Mouse (Mus musculus): ENCODE measurements around the gene Hydin. TPM values are rescaled to one million over a fixed set of nuclear protein-coding genes. Genes with fewer than 3 reads are reported as not detected.

Hydin gene
- total and polyA plus RNA-seq, 2 experiments from 2014 or later: 0.39 to 0.73 TPM

DNA sequence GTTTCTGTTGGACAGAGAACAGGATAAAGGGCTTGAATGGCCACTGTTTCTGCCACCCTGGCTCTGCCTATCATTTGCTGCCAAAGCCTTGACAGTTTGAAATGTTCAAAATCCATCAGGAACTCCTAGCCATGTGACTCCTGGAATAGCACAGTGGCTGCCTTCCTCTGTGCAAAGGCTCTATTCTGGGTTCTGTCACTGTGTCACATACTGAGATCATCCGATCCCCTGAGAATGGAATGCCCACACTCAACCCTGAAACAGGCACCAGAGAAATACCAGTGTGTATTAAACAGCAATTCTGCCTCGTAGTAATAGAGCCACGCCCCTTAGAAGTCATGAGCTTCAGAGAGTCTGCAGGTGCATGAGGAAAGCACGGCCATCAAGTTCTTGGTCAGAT is 385.1 kb downstream of the Hydin start:
- no peak overlapping the region for H3K4me2 ChIP-seq (ENCODE audit: low read depth, low read length)
- no peaks in the 10 kb centered on the region for H3K4me1 ChIP-seq (ENCODE audit: insufficient read depth, low read length)
- H3K27me3 ChIP-seq (ENCODE audit: insufficient read depth, low read length): no peaks in the 10 kb centered on the region
- TF ChIP-seq CTCF (IDR thresholded peaks at IDR 0.05; ENCODE audit: low read depth): no peak
- DNase-seq (ENCODE audit: low spot score) (no peak), ATAC-seq (no peak)
- no peaks in the 10 kb centered on the region for H3K9me3 ChIP-seq (ENCODE audit: low read length)
- no peak overlapping the region for H3K27ac ChIP-seq
- no peak overlapping the region for H3K9ac ChIP-seq (replicated peaks; ENCODE audit: low read length)
- H3K36me3 ChIP-seq (ENCODE audit: insufficient read depth, low read length): peaks cover 18% of the 10 kb centered on the region
- WGBS: 88% methylated on average over 4 of the region's 4 CpGs
- no peak overlapping the region for H3K4me3 ChIP-seq (ENCODE audit: low read length)

DNA sequence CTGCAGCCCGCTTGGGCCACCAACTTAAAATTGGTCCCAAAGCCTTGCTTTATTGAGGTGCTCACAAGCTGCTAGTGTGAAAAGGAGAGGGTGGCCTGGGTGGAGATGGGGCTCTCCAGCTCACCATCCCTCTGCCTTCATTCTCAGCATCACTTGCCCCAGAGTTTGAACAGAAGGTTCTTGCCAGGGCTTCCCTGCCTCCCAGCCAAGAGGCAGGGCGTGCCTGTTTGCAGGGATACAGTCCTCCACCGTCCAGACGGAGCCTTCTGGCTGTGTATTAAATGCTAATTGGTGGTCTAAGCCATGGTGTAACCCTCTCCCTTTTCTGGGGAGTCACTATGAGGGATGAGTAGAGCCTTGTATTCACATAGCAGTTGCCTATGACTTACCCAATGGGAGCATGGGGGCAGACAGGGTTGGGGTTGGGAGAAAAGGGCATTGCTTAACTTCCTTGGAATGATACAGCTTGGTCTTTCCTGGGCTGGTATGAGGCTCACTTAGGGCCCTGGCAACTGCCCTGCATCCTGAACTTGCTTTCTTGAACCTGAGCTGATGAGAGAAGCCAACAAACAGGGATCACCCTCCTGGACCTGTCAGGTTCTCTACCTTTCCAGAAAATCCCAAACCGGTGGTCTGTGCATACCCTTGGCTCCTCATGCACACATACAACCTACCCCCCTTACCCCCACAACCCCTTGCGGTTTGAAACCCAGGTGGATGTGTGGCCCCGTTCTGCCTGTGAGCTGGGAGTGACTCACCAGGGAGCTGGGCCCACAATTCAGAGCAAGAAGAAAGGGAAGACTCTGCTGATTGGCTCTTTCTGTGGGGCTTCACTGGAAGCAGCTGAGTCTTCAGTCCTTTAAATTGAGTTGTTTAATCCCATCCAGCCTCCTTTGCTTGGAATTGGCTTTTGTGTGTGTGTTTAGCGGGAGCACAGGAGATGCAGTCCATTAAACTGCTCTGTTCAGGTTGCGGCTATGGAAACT is 387.6 kb downstream of the Hydin start:
- H3K4me3 ChIP-seq (ENCODE audit: low read length): no peak overlapping the region
- peaks cover 24% of the 10 kb centered on the region for H3K36me3 ChIP-seq (ENCODE audit: insufficient read depth, low read length)
- no peak overlapping the region for H3K27ac ChIP-seq
- ATAC-seq (no peak), DNase-seq (ENCODE audit: low spot score) (peak; percentile 21)
- no peak for TF ChIP-seq CTCF (IDR thresholded peaks at IDR 0.05; ENCODE audit: low read depth)
- no peak overlapping the region for H3K4me2 ChIP-seq (ENCODE audit: low read depth, low read length)
- no peaks in the 10 kb centered on the region for H3K27me3 ChIP-seq (ENCODE audit: insufficient read depth, low read length)
- H3K4me1 ChIP-seq (ENCODE audit: insufficient read depth, low read length): no peaks in the 10 kb centered on the region
- WGBS: 66% methylated on average over 9 of the region's 9 CpGs
- no peaks in the 10 kb centered on the region for H3K9me3 ChIP-seq (ENCODE audit: low read length)
- no peak overlapping the region for H3K9ac ChIP-seq (replicated peaks; ENCODE audit: low read length)

DNA sequence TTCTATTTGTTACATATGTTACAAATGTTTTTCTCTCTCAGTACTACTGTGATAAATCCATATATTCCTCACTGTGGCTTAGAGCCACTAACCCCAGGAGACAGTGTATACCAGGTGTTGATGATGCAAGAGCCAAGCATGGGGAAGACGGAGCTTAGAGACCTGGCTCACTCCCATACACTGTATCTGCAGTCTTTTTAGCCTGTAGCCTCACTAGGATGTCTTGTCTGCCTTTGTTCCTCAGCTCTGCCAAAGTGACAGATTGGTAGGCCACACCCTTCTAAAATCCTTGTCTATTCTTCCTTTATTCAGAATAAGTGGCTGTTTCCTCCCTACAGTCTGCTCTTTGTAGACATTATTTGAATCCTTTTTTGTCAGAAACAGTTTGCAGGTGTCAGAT is 389.1 kb downstream of the Hydin start:
- no peaks in the 10 kb centered on the region for H3K4me1 ChIP-seq (ENCODE audit: insufficient read depth, low read length)
- H3K4me3 ChIP-seq (ENCODE audit: low read length): no peak overlapping the region
- TF ChIP-seq CTCF (IDR thresholded peaks at IDR 0.05; ENCODE audit: low read depth): no peak
- H3K27me3 ChIP-seq (ENCODE audit: insufficient read depth, low read length): no peaks in the 10 kb centered on the region
- H3K9me3 ChIP-seq (ENCODE audit: low read length): no peaks in the 10 kb centered on the region
- DNase-seq (ENCODE audit: low spot score): peak; percentile 36
- H3K4me2 ChIP-seq (ENCODE audit: low read depth, low read length): no peak overlapping the region
- ATAC-seq: no peak
- H3K27ac ChIP-seq: peak overlapping the region; percentile 3; the same call in 1 of the 2 replicates
- 43% methylated on average over 1 of the region's 1 CpGs for WGBS
- no peak overlapping the region for H3K9ac ChIP-seq (replicated peaks; ENCODE audit: low read length)
- peaks cover 13% of the 10 kb centered on the region; the same call in 1 of the 2 replicates for H3K36me3 ChIP-seq (ENCODE audit: insufficient read depth, low read length)

DNA sequence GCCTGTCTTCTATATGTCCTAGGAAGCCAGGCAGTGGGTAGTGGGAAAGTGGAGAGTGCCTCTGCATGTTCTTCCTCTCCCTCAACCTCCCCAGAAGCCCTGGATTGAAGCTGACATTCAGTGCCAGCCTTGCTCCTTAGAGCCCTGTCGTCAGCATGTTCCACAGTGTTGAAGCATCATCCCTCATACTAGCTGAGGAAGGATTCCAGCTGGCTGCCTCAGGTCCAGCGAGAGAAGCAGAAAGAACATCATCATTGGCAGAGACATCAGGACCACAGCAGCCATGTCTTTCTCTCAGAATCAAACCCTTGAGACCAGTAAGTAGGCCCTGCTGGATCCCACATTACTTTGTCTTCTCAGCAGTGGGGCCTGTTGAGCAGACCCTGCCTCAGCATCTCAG is 390.9 kb downstream of the Hydin start:
- DNase-seq (ENCODE audit: low spot score) (no peak), ATAC-seq (no peak)
- H3K4me1 ChIP-seq (ENCODE audit: insufficient read depth, low read length): peaks cover 7% of the 10 kb centered on the region
- no peaks in the 10 kb centered on the region for H3K27me3 ChIP-seq (ENCODE audit: insufficient read depth, low read length)
- no peaks in the 10 kb centered on the region for H3K9me3 ChIP-seq (ENCODE audit: low read length)
- H3K4me2 ChIP-seq (ENCODE audit: low read depth, low read length): no peak overlapping the region
- no peak overlapping the region for H3K4me3 ChIP-seq (ENCODE audit: low read length)
- H3K27ac ChIP-seq: no peak overlapping the region
- TF ChIP-seq CTCF (IDR thresholded peaks at IDR 0.05; ENCODE audit: low read depth): no peak
- peaks cover 19% of the 10 kb centered on the region; the same call in 1 of the 2 replicates for H3K36me3 ChIP-seq (ENCODE audit: insufficient read depth, low read length)
- WGBS: 88% methylated on average over 2 of the region's 2 CpGs
- no peak overlapping the region for H3K9ac ChIP-seq (replicated peaks; ENCODE audit: low read length)

Small RNAs within 50 kb of the gene (microRNA-seq; reads per million reads assigned to microRNA genes)
- gene Gm44489: 0 reads per million in 2 experiments
- 0 reads per million in 2 experiments for gene Gm47306

Other genes starting within 250 kb of the Hydin start
- not detected in 2 replicates for gene Chst4, start 227.2 kb upstream of the Hydin start, total RNA-seq (2014; rRNA removed)
- not detected in 2 replicates for gene Chst4, start 227.2 kb upstream of the Hydin start, polyA plus RNA-seq (2015; fragmentation: Nextera tagmentation; extraction: Ambion mirVana)
- gene Zfp612, start 187.2 kb upstream of the Hydin start, total RNA-seq (2014; rRNA removed): 11.7 and 12.3 TPM in 2 replicates
- 16.6 and 16.7 TPM in 2 replicates for gene Zfp612, start 187.2 kb upstream of the Hydin start, polyA plus RNA-seq (2015; fragmentation: Nextera tagmentation; extraction: Ambion mirVana)
- gene Gm21964, start 165.8 kb upstream of the Hydin start, total RNA-seq (2014; rRNA removed): not detected in 2 replicates
- not detected in 2 replicates for gene Gm21964, start 165.8 kb upstream of the Hydin start, polyA plus RNA-seq (2015; fragmentation: Nextera tagmentation; extraction: Ambion mirVana)
- gene Gm17720, start 164.2 kb upstream of the Hydin start, total RNA-seq (2014; rRNA removed): not detected in 2 replicates
- not detected in 2 replicates for gene Gm17720, start 164.2 kb upstream of the Hydin start, polyA plus RNA-seq (2015; fragmentation: Nextera tagmentation; extraction: Ambion mirVana)
- gene Calb2, start 98.8 kb upstream of the Hydin start, total RNA-seq (2014; rRNA removed): 50.8 and 66.2 TPM in 2 replicates
- 166 and 168 TPM in 2 replicates for gene Calb2, start 98.8 kb upstream of the Hydin start, polyA plus RNA-seq (2015; fragmentation: Nextera tagmentation; extraction: Ambion mirVana)
- gene Cmtr2, start 51.3 kb upstream of the Hydin start, total RNA-seq (2014; rRNA removed): 13.9 and 15.0 TPM in 2 replicates
- gene Cmtr2, start 51.3 kb upstream of the Hydin start, polyA plus RNA-seq (2015; fragmentation: Nextera tagmentation; extraction: Ambion mirVana): 5.6 and 6.2 TPM in 2 replicates

All from hindbrain, postnatal 0 days (tissue).